Mouse (Mus musculus): ENCODE results near the gene Col5a2. TPM values are rescaled to one million over a fixed set of nuclear protein-coding genes. Genes with fewer than 3 reads are reported as not detected.

The Col5a2 gene
- total and polyA plus RNA-seq, 3 experiments: 0.38 TPM; not detected in 2

DNA sequence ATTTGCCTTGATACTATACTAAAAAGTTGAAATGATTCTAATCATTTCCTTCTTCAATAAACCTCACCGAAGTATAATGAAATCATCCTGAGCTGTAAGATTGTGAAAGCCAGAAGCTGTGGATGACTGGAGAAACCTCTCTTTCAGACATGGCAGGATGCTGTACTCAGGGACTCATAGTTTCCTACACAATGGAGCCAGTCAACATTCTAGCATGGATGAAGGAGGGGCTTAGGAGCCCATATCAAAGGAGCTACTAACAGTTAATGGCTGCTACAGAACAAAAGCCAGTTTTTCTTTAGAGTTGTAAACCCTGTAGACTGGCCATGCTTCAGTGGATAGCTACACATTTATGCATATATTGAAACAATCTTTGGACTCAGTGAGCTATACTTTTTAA lies 12.6 kb downstream of the Col5a2 start:
- Histone ChIP-seq H3K27me3 (ENCODE audit: insufficient read depth, low read length) (no peaks in the 10 kb centered on the region), H3K36me3 (replicated peaks) (no peaks in the 10 kb centered on the region), H3K4me3 (ENCODE audit: low read depth, low read length) (no peak overlapping the region), H3K4me1 (ENCODE audit: insufficient read depth, low read depth, low read length) (no peaks in the 10 kb centered on the region), H3K9me3 (replicated peaks) (no peaks in the 10 kb centered on the region)
- TF ChIP-seq TAL1 (conservative IDR thresholded peaks at IDR 0.05; ENCODE audit: low read depth, low read length): no peak
- TF ChIP-seq GATA2 (IDR thresholded peaks at IDR 0.05; ENCODE audit: borderline replicate concordance, low read depth, low read length): no peak
- no peak for TF ChIP-seq CTCF (IDR thresholded peaks at IDR 0.05; ENCODE audit: low read depth, low read length)
- no peak for TF ChIP-seq POLR2AphosphoS5 (IDR thresholded peaks at IDR 0.05; ENCODE audit: insufficient replicate concordance, low read depth, low read length)
- no peak for TF ChIP-seq GATA1 (IDR thresholded peaks at IDR 0.05; ENCODE audit: borderline replicate concordance, low read length)
- DNase-seq (ENCODE audit: low spot score): no peak
- ATAC-seq (ENCODE audit: extremely low read depth, insufficient number of reproducible peaks, low FRiP score, poor library complexity, severe bottlenecking): no peak

DNA sequence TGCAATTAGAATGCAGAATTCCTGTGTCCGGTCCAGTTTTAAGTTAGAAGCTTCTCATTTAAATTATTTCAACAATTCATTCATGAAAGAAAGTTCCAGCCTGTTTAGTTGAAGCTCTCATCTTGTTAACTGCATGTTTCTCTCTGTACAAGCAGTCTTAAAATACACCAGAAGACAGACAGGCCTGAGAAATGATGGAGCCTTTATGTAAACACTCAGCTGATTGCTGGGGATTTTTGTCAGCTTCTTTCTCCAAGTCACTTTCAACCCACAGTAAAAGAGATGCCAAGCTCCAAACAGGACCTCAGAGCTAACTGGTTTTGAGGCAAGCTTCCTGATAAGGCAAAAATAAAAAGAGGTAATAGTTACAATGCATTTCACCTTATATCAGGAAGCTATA lies 14.8 kb downstream of the Col5a2 start:
- no peaks in the 10 kb centered on the region for H3K9me3 ChIP-seq (replicated peaks)
- H3K27me3 ChIP-seq (ENCODE audit: insufficient read depth, low read length): no peaks in the 10 kb centered on the region
- no peaks in the 10 kb centered on the region for H3K4me1 ChIP-seq (ENCODE audit: insufficient read depth, low read depth, low read length)
- DNase-seq (ENCODE audit: low spot score) (no peak), ATAC-seq (ENCODE audit: extremely low read depth, insufficient number of reproducible peaks, low FRiP score, poor library complexity, severe bottlenecking) (no peak)
- no peak overlapping the region for H3K4me3 ChIP-seq (ENCODE audit: low read depth, low read length)
- TF ChIP-seq TAL1 (conservative IDR thresholded peaks at IDR 0.05; ENCODE audit: low read depth, low read length) (no peak), POLR2AphosphoS5 (IDR thresholded peaks at IDR 0.05; ENCODE audit: insufficient replicate concordance, low read depth, low read length) (no peak), GATA1 (IDR thresholded peaks at IDR 0.05; ENCODE audit: borderline replicate concordance, low read length) (no peak), GATA2 (IDR thresholded peaks at IDR 0.05; ENCODE audit: borderline replicate concordance, low read depth, low read length) (no peak), CTCF (IDR thresholded peaks at IDR 0.05; ENCODE audit: low read depth, low read length) (no peak)
- no peaks in the 10 kb centered on the region for H3K36me3 ChIP-seq (replicated peaks)

DNA sequence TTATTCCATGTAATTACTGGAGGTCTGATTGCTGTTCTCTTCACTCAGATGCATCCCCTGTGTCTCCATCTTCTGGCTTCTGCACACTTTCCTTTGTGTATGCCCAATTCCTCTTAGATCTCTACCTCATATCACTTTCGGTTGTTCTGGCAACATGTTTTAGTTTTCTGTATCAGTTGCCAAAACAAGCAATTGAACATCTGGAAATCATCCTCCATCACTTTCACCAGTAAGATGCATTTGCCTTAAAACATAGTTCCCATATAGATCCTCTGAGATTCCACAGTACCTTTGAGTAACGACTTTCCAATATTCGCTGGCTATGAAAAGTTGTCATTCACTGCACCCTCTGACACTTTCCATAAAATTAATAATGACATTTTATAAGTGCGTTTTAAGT lies 20.1 kb downstream of the Col5a2 start:
- H3K4me1 ChIP-seq (ENCODE audit: insufficient read depth, low read depth, low read length): no peaks in the 10 kb centered on the region
- ATAC-seq (ENCODE audit: extremely low read depth, insufficient number of reproducible peaks, low FRiP score, poor library complexity, severe bottlenecking): no peak
- no peak for DNase-seq (ENCODE audit: low spot score)

DNA sequence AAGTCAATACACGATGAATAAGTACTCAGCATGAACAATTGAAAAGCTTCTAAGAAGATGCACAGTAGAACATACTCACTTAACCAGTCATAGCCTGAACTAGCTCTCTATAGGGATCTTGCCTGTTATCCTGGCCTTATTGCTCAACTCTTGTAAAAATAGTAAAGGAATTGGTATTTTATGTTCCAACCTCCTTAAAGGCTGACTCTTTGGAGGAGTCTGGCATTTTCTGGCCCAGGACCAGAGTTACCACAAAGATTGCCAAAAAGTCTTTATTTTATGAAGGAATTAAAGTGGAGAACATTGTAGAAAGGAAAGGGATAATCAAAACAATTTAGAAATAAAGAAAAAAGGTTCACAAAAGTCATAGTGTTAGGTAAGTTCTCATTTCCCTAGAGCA lies 21.2 kb downstream of the Col5a2 start:
- H3K9me3 ChIP-seq (replicated peaks): no peaks in the 10 kb centered on the region
- DNase-seq (ENCODE audit: low spot score) (no peak), ATAC-seq (ENCODE audit: extremely low read depth, insufficient number of reproducible peaks, low FRiP score, poor library complexity, severe bottlenecking) (no peak)
- H3K27me3 ChIP-seq (ENCODE audit: insufficient read depth, low read length): no peaks in the 10 kb centered on the region
- TF ChIP-seq POLR2AphosphoS5 (IDR thresholded peaks at IDR 0.05; ENCODE audit: insufficient replicate concordance, low read depth, low read length): no peak
- TF ChIP-seq GATA1 (IDR thresholded peaks at IDR 0.05; ENCODE audit: borderline replicate concordance, low read length): no peak
- no peak for TF ChIP-seq CTCF (IDR thresholded peaks at IDR 0.05; ENCODE audit: low read depth, low read length)
- no peaks in the 10 kb centered on the region for H3K36me3 ChIP-seq (replicated peaks)
- no peaks in the 10 kb centered on the region for H3K4me1 ChIP-seq (ENCODE audit: insufficient read depth, low read depth, low read length)
- H3K4me3 ChIP-seq (ENCODE audit: low read depth, low read length): no peak overlapping the region

More for the DNA sequence above, 20.1 kb downstream of the Col5a2 start:
- Histone ChIP-seq H3K4me3 (ENCODE audit: low read depth, low read length) (no peak overlapping the region), H3K36me3 (replicated peaks) (no peaks in the 10 kb centered on the region), H3K9me3 (replicated peaks) (no peaks in the 10 kb centered on the region), H3K27me3 (ENCODE audit: insufficient read depth, low read length) (no peaks in the 10 kb centered on the region)
- no peak for TF ChIP-seq POLR2AphosphoS5 (IDR thresholded peaks at IDR 0.05; ENCODE audit: insufficient replicate concordance, low read depth, low read length)
- TF ChIP-seq GATA1 (IDR thresholded peaks at IDR 0.05; ENCODE audit: borderline replicate concordance, low read length): no peak
- TF ChIP-seq TAL1 (conservative IDR thresholded peaks at IDR 0.05; ENCODE audit: low read depth, low read length): no peak
- TF ChIP-seq CTCF (IDR thresholded peaks at IDR 0.05; ENCODE audit: low read depth, low read length): no peak
- TF ChIP-seq GATA2 (IDR thresholded peaks at IDR 0.05; ENCODE audit: borderline replicate concordance, low read depth, low read length): no peak

DNA sequence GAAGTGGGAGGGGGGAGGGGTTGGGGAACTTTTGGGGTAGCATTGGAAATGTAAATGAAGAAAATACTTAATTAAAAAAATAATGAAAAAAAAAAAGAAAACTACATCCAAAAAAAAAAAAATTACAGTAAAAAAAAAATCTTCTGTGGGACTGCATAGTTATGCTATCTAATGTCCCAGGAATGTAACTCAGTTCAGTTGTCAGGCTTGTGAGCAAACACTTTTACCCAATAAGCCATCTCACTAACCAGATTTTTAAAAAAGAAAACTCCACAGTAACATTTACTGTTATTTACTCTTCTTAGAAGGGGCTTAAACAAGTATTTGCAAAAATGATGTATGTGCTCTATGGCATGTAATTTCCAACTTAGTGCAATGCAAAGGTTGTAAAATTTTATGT lies 24.0 kb downstream of the Col5a2 start:
- no peak for TF ChIP-seq GATA2 (IDR thresholded peaks at IDR 0.05; ENCODE audit: borderline replicate concordance, low read depth, low read length)
- no peak for TF ChIP-seq GATA1 (IDR thresholded peaks at IDR 0.05; ENCODE audit: borderline replicate concordance, low read length)
- no peak for TF ChIP-seq POLR2AphosphoS5 (IDR thresholded peaks at IDR 0.05; ENCODE audit: insufficient replicate concordance, low read depth, low read length)
- no peak for TF ChIP-seq CTCF (IDR thresholded peaks at IDR 0.05; ENCODE audit: low read depth, low read length)
- TF ChIP-seq TAL1 (conservative IDR thresholded peaks at IDR 0.05; ENCODE audit: low read depth, low read length): no peak
- DNase-seq (ENCODE audit: low spot score) (no peak), ATAC-seq (ENCODE audit: extremely low read depth, insufficient number of reproducible peaks, low FRiP score, poor library complexity, severe bottlenecking) (no peak)
- no peaks in the 10 kb centered on the region for H3K9me3 ChIP-seq (replicated peaks)
- H3K4me3 ChIP-seq (ENCODE audit: low read depth, low read length): no peak overlapping the region
- no peaks in the 10 kb centered on the region for H3K36me3 ChIP-seq (replicated peaks)
- H3K4me1 ChIP-seq (ENCODE audit: insufficient read depth, low read depth, low read length): no peaks in the 10 kb centered on the region
- no peaks in the 10 kb centered on the region for H3K27me3 ChIP-seq (ENCODE audit: insufficient read depth, low read length)

DNA sequence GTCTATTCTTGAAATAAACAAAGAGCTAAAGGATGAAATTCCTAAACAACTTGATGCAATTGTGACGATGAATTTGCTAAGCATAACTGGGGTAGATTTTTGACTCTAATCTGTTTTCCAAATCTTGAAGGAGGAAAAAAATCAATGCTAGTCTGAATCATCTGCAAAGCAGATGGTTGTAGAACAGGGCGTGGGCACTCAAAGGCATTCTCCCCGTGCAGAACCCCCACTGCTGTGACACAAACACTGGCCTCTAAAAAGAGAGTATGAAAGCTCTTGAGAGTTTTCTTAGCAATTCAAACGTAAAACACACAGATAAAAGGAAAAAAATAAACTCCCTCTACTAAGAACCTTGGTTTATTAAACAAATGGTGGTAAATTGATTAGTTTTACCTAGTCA lies 30.3 kb downstream of the Col5a2 start:
- H3K4me1 ChIP-seq (ENCODE audit: insufficient read depth, low read depth, low read length): no peaks in the 10 kb centered on the region
- TF ChIP-seq TAL1 (conservative IDR thresholded peaks at IDR 0.05; ENCODE audit: low read depth, low read length): no peak
- TF ChIP-seq POLR2AphosphoS5 (IDR thresholded peaks at IDR 0.05; ENCODE audit: insufficient replicate concordance, low read depth, low read length): no peak
- TF ChIP-seq GATA2 (IDR thresholded peaks at IDR 0.05; ENCODE audit: borderline replicate concordance, low read depth, low read length): no peak
- no peak for TF ChIP-seq CTCF (IDR thresholded peaks at IDR 0.05; ENCODE audit: low read depth, low read length)
- no peak for TF ChIP-seq GATA1 (IDR thresholded peaks at IDR 0.05; ENCODE audit: borderline replicate concordance, low read length)
- H3K4me3 ChIP-seq (ENCODE audit: low read depth, low read length): no peak overlapping the region
- DNase-seq (ENCODE audit: low spot score): no peak
- H3K27me3 ChIP-seq (ENCODE audit: insufficient read depth, low read length): no peaks in the 10 kb centered on the region
- ATAC-seq (ENCODE audit: extremely low read depth, insufficient number of reproducible peaks, low FRiP score, poor library complexity, severe bottlenecking): no peak
- no peaks in the 10 kb centered on the region for H3K36me3 ChIP-seq (replicated peaks)
- H3K9me3 ChIP-seq (replicated peaks): no peaks in the 10 kb centered on the region

DNA sequence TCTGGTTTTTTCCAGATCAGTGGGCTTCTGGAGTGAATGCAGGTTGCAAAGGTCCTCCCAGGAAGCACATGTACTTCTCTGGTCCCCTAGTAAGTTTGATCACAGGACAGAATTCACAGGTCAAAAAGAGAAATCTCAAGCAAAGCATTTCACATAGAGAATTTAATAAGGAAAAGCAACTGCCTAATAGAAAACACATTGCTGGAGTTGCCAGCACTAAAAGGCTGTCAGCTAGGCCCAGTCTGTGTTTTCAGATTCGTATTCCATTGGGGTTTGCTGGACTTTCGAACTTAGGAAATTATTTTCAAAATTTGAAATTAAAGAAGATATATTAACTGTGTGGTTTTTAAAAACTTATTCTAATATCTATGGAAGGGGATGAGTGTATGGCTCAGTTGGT lies 42.3 kb downstream of the Col5a2 start:
- Histone ChIP-seq H3K27me3 (ENCODE audit: insufficient read depth, low read length) (no peaks in the 10 kb centered on the region), H3K9me3 (replicated peaks) (no peaks in the 10 kb centered on the region), H3K36me3 (replicated peaks) (no peaks in the 10 kb centered on the region), H3K4me3 (ENCODE audit: low read depth, low read length) (no peak overlapping the region), H3K4me1 (ENCODE audit: insufficient read depth, low read depth, low read length) (no peaks in the 10 kb centered on the region)
- no peak for ATAC-seq (ENCODE audit: extremely low read depth, insufficient number of reproducible peaks, low FRiP score, poor library complexity, severe bottlenecking)
- no peak for DNase-seq (ENCODE audit: low spot score)
- TF ChIP-seq GATA1 (IDR thresholded peaks at IDR 0.05; ENCODE audit: borderline replicate concordance, low read length) (no peak), CTCF (IDR thresholded peaks at IDR 0.05; ENCODE audit: low read depth, low read length) (no peak), GATA2 (IDR thresholded peaks at IDR 0.05; ENCODE audit: borderline replicate concordance, low read depth, low read length) (no peak), TAL1 (conservative IDR thresholded peaks at IDR 0.05; ENCODE audit: low read depth, low read length) (no peak), POLR2AphosphoS5 (IDR thresholded peaks at IDR 0.05; ENCODE audit: insufficient replicate concordance, low read depth, low read length) (no peak)

Measured in G1E (cell line).